Mouse (Mus musculus) gastrocnemius, adult 18-20 months (tissue): ENCODE results near the gene Myom1. TPM values are rescaled to one million over a fixed set of nuclear protein-coding genes. Genes with fewer than 3 reads are reported as not detected.

Experiments used
- DNase-seq: peaks from one replicate; pipeline ENCODE4 v3.0.0; 2021; ENCODE audit warnings: low spot score
- total RNA-seq, 2 experiments: library from RNA; stranded (reverse); gene quantifications; 2 replicates each; pipeline ENCODE4 v1.2.3; 2021

Gene Myom1
- total RNA-seq, 2 experiments from 2014 or later = 1,275 to 1,360 TPM

GRCm38 (mm10) chr17:71056405-71056804 lies 54.0 kb downstream of the Myom1 start:
- no peak for DNase-seq

- no peak for DNase-seq
Measured at GRCm38 (mm10) chr17:71057758-71058157, 55.3 kb downstream of the Myom1 start.

DNA sequence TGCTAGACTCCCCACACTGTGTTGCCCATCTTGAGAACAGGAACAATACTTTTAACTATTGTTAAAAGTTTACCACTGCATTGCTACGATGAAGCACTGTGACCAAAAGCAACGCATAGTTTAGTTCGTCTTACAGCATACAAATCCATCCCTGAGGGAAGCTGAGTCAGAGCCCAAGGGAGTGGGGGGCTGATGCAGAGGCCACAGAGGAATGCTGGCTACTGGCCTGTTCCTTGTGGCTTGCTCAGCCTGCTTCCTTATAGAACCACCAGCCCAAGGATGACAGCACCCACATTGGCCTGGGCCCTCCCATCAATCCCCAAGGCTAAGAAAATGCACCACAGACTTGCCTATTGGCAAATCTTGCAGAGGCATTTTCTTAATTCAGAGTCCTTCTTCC lies 56.8 kb downstream of the Myom1 start:
- DNase-seq = no peak

- DNase-seq = no peak
Measured at GRCm38 (mm10) chr17:71062049-71062560, 59.7 kb downstream of the Myom1 start.

DNA sequence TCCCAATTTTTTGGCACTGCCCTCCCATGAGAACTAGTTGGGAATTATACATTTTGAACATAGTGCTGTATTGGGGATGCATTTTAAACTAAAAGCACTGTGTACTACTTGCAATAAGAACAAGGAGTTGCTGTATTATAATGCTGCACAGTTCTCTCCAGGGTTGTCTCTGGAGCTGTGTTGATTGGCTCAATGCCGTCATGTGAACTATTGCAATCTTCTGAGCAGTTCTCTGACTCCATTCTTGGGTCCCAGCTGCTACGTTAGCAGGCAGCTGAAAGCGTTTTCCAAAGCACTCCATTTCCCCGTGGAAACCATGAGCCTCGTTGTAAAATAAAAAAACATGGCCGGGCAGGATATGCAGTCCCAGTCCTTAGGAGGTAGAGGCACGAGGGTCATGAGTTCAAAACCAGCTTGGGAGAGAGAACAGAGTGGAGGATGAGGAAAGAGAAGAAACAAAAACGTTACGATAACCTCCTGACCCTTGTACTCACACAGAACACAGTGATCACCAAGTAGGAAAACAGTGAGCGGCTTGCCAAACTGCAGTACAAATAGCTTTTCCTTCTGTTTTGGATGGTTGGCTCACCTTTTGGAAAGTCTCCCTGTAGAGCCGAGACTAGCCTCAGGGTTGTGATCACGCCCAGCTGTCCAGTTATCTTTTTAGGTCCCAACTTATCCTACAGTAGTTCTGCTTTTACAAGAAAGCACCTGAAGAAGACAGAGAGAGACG lies 60.6 kb downstream of the Myom1 start:
- no peak for DNase-seq

DNA sequence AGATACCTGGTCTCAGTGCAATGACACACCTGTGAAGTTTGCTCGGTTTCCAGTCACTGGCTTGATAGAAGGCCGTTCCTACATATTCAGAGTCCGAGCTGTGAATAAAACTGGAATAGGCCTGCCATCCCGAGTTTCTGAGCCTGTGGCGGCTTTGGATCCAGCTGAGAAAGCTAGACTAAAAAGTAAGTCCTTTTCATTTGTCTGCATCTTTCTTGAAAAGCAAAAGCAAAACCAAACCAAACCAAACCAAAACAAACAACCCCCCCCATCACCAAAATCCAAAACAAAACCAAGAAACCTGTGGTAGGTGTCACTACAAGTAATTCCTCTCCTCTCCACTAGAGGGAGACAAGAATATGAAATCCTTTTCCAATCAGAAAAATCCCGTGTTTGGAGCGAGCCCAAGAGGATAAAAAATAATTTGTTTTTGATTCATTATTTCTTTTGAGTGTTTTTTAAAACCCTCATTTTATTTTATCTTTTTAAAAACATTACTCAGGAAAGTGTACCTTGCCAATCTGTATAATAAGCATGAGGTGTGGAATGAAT lies 62.1 kb downstream of the Myom1 start:
- no peak for DNase-seq

DNA sequence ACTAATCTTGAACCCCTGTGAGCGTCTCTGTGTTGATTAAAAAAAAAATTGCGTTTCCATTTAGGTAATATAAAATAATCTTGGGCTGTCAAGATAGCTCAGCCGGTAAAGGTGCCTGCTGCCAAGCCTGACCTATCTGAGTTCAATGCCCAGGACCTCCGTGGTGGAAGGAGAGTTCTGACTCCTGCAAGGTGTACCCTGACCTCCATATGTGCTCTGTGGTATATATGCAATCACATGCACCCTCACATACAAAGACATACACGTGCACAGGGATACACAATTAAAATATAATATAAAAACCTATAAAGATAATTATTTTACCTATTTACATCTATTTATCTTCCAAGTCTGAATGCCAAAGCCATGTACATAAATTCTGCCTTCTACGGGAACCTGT lies 62.7 kb downstream of the Myom1 start:
- no peak for DNase-seq

- no peak for DNase-seq
Measured at GRCm38 (mm10) chr17:71069176-71069575, 66.7 kb downstream of the Myom1 start.

- DNase-seq = no peak
Measured at GRCm38 (mm10) chr17:71071958-71072357, 69.5 kb downstream of the Myom1 start.

DNA sequence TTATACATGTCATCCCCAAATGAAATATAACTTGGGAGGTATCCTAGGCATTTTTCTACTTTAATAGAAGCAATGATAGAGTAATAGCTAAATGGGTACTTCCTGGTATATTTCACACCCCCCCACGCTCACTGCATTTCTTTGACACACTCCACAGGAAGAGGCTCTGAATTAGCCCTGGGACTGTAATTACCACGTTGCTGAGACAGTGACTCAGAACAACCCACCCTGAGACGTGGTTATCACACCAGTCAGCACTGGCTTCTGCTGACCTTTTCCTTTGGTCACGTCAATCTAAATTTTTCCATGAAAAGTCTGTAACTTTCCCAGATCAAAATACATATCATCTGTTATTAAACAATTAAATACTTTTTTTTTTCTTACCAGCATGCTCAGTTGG lies 72.0 kb downstream of the Myom1 start:
- DNase-seq = no peak

GRCm38 (mm10) chr17:71081986-71082385 lies 79.6 kb downstream of the Myom1 start:
- no peak for DNase-seq

GRCm38 (mm10) chr17:71086969-71087368 lies 84.5 kb downstream of the Myom1 start:
- no peak for DNase-seq

GRCm38 (mm10) chr17:71087396-71088153 lies 85.1 kb downstream of the Myom1 start:
- DNase-seq = no peak

DNA sequence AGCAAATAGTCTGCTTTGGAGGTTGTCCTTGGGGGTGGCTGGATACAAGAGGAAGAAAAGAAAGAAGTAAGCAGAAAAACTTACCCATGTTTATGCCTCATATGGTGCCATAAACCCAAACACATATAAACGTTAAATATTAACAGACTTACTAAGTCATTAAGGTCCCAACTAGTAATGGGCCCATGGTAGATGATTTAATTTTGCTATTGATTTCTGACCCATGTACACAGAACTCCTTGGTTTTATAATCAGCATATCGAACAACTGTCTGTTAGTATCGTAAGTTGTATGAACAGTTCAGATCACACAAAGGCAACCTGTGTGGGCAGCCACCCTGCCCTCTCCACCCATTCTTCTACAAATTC lies 85.7 kb downstream of the Myom1 start:
- no peak for DNase-seq

- no peak for DNase-seq
Measured at GRCm38 (mm10) chr17:71088991-71089434, 86.6 kb downstream of the Myom1 start.

- no peak for DNase-seq
Measured at GRCm38 (mm10) chr17:71089781-71090480, 87.5 kb downstream of the Myom1 start.

DNA sequence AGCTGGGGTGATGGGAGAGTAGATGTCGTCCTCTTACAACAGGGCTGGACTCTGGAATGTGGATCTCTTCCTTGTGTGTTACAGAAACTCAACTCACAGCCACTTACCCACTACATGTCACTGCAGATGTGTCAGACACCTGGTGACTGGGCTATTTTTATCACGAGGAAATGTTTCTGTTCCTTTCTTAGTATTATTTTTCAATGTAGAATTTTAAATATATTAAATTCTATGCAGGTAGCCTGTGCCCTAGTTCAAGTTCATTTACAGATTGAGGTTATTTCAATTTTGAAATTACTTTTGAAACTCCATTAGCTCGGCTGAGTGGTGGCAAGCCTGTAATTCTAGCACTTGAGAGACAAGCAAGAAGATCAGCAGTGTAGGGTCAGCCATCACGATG lies 88.6 kb downstream of the Myom1 start:
- DNase-seq = no peak

- DNase-seq = no peak
Measured at GRCm38 (mm10) chr17:71092341-71092740, 89.9 kb downstream of the Myom1 start.

GRCm38 (mm10) chr17:71093793-71094192 lies 91.4 kb downstream of the Myom1 start:
- DNase-seq = peak; percentile 77

DNA sequence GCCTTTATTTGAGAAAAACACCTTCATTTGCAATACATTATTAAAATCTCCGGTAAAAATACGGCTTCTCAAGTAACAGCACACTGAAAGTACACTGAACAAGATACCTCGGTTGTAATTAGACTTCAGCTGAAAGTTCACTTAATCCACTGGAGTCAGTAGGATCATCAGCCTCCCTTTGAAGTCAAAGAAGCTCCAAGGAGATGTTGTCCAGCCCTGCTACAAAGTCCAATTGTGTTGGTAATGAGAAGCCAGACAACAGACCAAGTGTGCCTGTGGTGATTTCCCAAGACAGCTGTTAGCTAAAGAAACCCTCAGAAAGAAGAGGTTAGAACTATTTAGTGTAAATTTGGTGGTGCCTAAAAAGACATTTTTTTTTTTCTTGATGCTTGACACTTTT lies 92.0 kb downstream of the Myom1 start:
- DNase-seq = no peak

GRCm38 (mm10) chr17:71096557-71097208 lies 94.2 kb downstream of the Myom1 start:
- DNase-seq = no peak
